Mouse (Mus musculus): ENCODE data around the gene Aip. TPM values are rescaled to one million over a fixed set of nuclear protein-coding genes. Genes with fewer than 3 reads are reported as not detected.

Gene Aip
- polyA plus RNA-seq, 1 experiment from 2014 or later, result 169 TPM

- Histone ChIP-seq H3K36me3 (ENCODE audit: inconsistent target) (peaks cover 35% of the 10 kb centered on the region), H3K27ac (no peak overlapping the region), H3K79me2 (ENCODE audit: inconsistent target) (peaks cover 32% of the 10 kb centered on the region; the same call in 1 of the 2 replicates), H3K4me3 (ENCODE audit: inconsistent target) (no peak overlapping the region)
- 94% methylated on average over 2 of the region's 2 CpGs for WGBS (ENCODE audit: missing documents)
Measured at GRCm38 (mm10) chr19:4118350-4118749, 7.3 kb downstream of the Aip start.

- Histone ChIP-seq H3K79me2 (ENCODE audit: inconsistent target) (peaks cover 32% of the 10 kb centered on the region; the same call in 1 of the 2 replicates), H3K27ac (no peak overlapping the region), H3K36me3 (ENCODE audit: inconsistent target) (peaks cover 41% of the 10 kb centered on the region), H3K4me3 (ENCODE audit: inconsistent target) (no peak overlapping the region)
- 85% methylated on average over 2 of the region's 7 CpGs for WGBS (ENCODE audit: missing documents)
Measured at GRCm38 (mm10) chr19:4117006-4117405, 8.7 kb downstream of the Aip start.

- Histone ChIP-seq H3K4me3 (ENCODE audit: inconsistent target) (no peak overlapping the region), H3K79me2 (ENCODE audit: inconsistent target) (peaks cover 31% of the 10 kb centered on the region; the same call in 1 of the 2 replicates), H3K27ac (no peak overlapping the region), H3K36me3 (ENCODE audit: inconsistent target) (peaks cover 53% of the 10 kb centered on the region)
- 95% methylated on average over 11 of the region's 11 CpGs for WGBS (ENCODE audit: missing documents)
Measured at GRCm38 (mm10) chr19:4115816-4116215, 9.8 kb downstream of the Aip start.

DNA sequence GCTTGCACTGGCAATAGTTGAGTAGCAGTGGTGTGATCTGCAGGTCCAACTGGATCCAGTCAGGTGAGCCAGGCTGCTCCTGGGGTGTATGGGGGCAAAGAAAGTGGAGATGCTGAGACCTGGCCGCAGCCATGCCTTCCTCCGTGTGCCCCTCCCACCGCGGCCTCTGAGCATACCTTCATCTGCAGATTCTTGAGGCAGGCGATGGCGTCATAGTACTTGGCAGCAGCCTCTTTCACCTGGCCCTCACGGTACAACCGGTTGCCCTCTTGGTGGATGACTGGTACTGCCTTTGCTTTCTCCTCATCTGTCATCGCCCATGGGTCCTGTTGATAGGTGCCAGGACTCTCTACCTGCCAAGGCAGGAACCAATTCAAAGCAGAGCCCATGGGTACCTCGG lies 10.5 kb downstream of the Aip start:
- no peak overlapping the region for H3K4me3 ChIP-seq (ENCODE audit: inconsistent target)
- WGBS (ENCODE audit: missing documents), result 96% methylated on average over 10 of the region's 10 CpGs
- peaks cover 24% of the 10 kb centered on the region; the same call in 1 of the 2 replicates for H3K79me2 ChIP-seq (ENCODE audit: inconsistent target)
- no peak overlapping the region for H3K27ac ChIP-seq
- peaks cover 60% of the 10 kb centered on the region for H3K36me3 ChIP-seq (ENCODE audit: inconsistent target)

- Histone ChIP-seq H3K27ac (peak overlapping the region; percentile 95; the same call in 1 of the 2 replicates), H3K4me3 (ENCODE audit: inconsistent target) (no peak overlapping the region), H3K79me2 (ENCODE audit: inconsistent target) (peaks cover 18% of the 10 kb centered on the region; the same call in 1 of the 2 replicates), H3K36me3 (ENCODE audit: inconsistent target) (peaks cover 66% of the 10 kb centered on the region)
- WGBS (ENCODE audit: missing documents), result 90% methylated on average over 10 of the region's 10 CpGs
Measured at GRCm38 (mm10) chr19:4114551-4114950, 11.1 kb downstream of the Aip start.

DNA sequence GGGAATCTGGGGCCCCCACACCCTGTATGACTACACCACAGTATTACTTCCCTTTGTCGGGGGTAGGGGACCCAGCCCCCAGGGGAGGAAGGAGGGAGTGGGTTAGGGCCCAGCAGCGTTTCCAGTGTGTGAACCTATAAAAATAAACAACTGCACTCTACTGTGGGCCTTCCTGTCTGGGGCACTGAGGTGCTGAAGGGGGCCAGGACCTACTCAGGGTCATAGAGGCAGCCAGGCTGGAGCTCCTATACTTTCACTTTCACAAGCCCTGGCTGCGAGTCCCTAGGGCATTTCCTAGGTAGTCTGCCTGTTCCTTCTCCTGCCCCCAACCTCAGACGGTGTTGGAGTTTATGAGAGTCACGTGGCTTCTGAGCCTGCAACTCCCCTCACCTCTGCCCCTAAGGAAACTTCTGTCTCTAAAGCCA lies 11.8 kb downstream of the Aip start:
- Histone ChIP-seq H3K36me3 (ENCODE audit: inconsistent target) (peaks cover 72% of the 10 kb centered on the region), H3K79me2 (ENCODE audit: inconsistent target) (peaks cover 11% of the 10 kb centered on the region; the same call in 1 of the 2 replicates), H3K4me3 (ENCODE audit: inconsistent target) (no peak overlapping the region), H3K27ac (peak overlapping the region; percentile 95)
- WGBS (ENCODE audit: missing documents), result 6% methylated on average over 5 of the region's 5 CpGs

DNA sequence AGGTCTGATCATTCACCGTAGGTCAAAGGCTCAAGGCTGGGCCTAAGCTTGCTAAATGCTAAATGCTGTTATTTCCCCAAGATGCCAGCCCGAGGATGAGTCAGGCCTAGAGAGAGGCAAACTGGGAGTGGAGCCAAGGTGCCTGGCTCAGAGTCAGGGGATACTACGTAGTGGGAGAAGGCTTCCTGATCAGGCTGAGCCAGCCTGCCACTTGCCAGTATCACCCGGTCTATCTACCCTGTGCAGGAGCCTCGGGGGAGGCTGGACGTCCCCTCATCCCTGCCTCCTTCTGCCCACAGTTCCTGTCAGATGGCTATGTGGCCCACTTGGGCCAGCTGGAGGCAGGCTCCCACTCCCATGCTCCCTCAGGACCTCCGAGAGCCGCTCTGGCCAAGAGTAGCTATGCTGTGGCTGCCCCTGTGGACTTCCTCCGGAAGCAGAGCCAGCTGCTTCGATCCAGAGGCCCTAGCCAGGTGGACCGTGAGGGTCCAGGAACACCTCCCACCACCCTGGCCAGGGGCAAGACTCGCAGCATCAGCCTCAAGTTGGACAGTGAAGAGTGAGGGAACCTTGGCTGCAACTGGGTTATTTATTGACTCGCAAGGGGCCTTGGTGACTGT lies 12.4 kb downstream of the Aip start:
- H3K79me2 ChIP-seq (ENCODE audit: inconsistent target), result peaks cover 6% of the 10 kb centered on the region; the same call in 1 of the 2 replicates
- 4% methylated on average over 13 of the region's 13 CpGs for WGBS (ENCODE audit: missing documents)
- peaks cover 77% of the 10 kb centered on the region for H3K36me3 ChIP-seq (ENCODE audit: inconsistent target)
- H3K27ac ChIP-seq, result peak overlapping the region; percentile 95
- no peak overlapping the region for H3K4me3 ChIP-seq (ENCODE audit: inconsistent target)

- WGBS (ENCODE audit: missing documents), result 78% methylated on average over 25 of the region's 26 CpGs
- Histone ChIP-seq H3K79me2 (ENCODE audit: inconsistent target) (no peaks in the 10 kb centered on the region), H3K36me3 (ENCODE audit: inconsistent target) (peaks cover 78% of the 10 kb centered on the region), H3K4me3 (ENCODE audit: inconsistent target) (no peak overlapping the region), H3K27ac (peak overlapping the region; percentile 95)
Measured at GRCm38 (mm10) chr19:4112063-4112960, 13.3 kb downstream of the Aip start.

DNA sequence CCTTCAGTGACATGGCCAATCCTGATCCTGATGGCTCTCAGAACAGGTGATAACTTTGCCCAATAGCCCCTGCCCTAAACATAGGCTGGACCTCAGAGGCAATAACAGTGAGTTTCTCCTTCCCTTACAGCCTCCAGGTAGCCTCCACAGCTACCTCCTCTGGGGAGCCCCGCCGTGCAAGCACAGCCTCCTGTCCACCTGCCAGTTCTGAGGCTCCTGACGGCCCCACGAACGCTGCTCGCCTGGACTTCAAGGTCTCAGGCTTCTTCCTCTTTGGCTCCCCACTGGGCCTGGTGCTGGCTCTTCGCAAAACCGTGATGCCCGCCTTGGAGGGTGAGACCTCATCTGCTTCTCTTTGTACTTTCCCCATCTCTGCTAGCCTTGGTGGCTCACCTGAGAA lies 17.1 kb downstream of the Aip start:
- H3K36me3 ChIP-seq (ENCODE audit: inconsistent target), result peaks cover 84% of the 10 kb centered on the region
- no peaks in the 10 kb centered on the region for H3K79me2 ChIP-seq (ENCODE audit: inconsistent target)
- no peak overlapping the region for H3K27ac ChIP-seq
- H3K4me3 ChIP-seq (ENCODE audit: inconsistent target), result no peak overlapping the region
- WGBS (ENCODE audit: missing documents), result 88% methylated on average over 9 of the region's 9 CpGs

- Histone ChIP-seq H3K79me2 (ENCODE audit: inconsistent target) (no peaks in the 10 kb centered on the region), H3K36me3 (ENCODE audit: inconsistent target) (peaks cover 87% of the 10 kb centered on the region), H3K4me3 (ENCODE audit: inconsistent target) (no peak overlapping the region), H3K27ac (no peak overlapping the region)
- WGBS (ENCODE audit: missing documents), result 93% methylated on average over 14 of the region's 14 CpGs
Measured at GRCm38 (mm10) chr19:4106654-4107053, 19.0 kb downstream of the Aip start.

- Histone ChIP-seq H3K79me2 (ENCODE audit: inconsistent target) (no peaks in the 10 kb centered on the region; the same call in 1 of the 2 replicates), H3K36me3 (ENCODE audit: inconsistent target) (peaks cover 68% of the 10 kb centered on the region), H3K27ac (no peak overlapping the region), H3K4me3 (ENCODE audit: inconsistent target) (no peak overlapping the region)
- 95% methylated on average over 16 of the region's 16 CpGs for WGBS (ENCODE audit: missing documents)
Measured at GRCm38 (mm10) chr19:4104675-4105194, 20.9 kb downstream of the Aip start.

GRCm38 (mm10) chr19:4103792-4104191 lies 21.9 kb downstream of the Aip start:
- 91% methylated on average over 3 of the region's 3 CpGs for WGBS (ENCODE audit: missing documents)
- Histone ChIP-seq H3K27ac (no peak overlapping the region), H3K79me2 (ENCODE audit: inconsistent target) (no peaks in the 10 kb centered on the region; the same call in 1 of the 2 replicates), H3K36me3 (ENCODE audit: inconsistent target) (peaks cover 60% of the 10 kb centered on the region), H3K4me3 (ENCODE audit: inconsistent target) (no peak overlapping the region)

DNA sequence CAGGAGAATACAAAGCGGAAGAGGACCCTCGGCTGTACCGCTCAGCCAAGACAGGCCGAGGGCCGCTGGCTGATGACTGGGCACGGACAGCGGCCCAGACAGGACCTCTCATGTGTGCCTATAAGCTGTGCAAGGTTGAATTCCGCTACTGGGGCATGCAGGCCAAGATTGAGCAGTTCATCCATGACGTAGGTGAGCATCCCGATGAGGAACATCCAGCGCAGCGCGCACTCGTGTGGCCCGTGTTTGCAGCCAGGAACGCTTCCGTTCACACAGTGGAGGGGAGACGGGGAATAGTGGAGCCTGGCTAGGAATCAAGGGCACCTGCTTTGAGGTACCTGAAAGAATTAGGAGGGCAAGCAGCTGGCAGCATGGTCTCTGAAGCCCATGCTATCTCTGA lies 22.4 kb downstream of the Aip start:
- WGBS (ENCODE audit: missing documents), result 92% methylated on average over 18 of the region's 18 CpGs
- Histone ChIP-seq H3K27ac (no peak overlapping the region), H3K36me3 (ENCODE audit: inconsistent target) (peaks cover 55% of the 10 kb centered on the region), H3K79me2 (ENCODE audit: inconsistent target) (no peaks in the 10 kb centered on the region; the same call in 1 of the 2 replicates), H3K4me3 (ENCODE audit: inconsistent target) (no peak overlapping the region)

DNA sequence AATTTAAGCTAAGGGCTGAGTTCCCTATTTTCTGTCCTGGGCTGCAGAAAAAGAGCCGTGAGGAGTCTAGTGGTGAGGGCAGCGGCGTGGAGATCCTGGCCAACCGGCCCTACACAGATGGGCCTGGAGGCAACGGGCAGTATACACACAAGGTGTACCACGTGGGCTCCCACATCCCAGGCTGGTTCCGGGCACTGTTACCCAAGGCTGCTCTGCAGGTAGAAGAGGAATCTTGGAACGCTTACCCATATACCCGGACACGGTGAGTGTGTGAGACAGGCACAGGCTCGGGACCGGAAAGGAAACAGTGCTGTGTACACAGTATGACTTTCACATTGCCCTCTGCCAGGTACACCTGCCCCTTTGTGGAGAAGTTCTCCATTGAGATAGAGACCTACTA lies 23.0 kb downstream of the Aip start:
- WGBS (ENCODE audit: missing documents), result 97% methylated on average over 11 of the region's 12 CpGs
- Histone ChIP-seq H3K36me3 (ENCODE audit: inconsistent target) (peaks cover 51% of the 10 kb centered on the region), H3K4me3 (ENCODE audit: inconsistent target) (no peak overlapping the region)

More for the DNA sequence above, 23.0 kb downstream of the Aip start:
- Histone ChIP-seq H3K27ac (no peak overlapping the region), H3K79me2 (ENCODE audit: inconsistent target) (no peaks in the 10 kb centered on the region; the same call in 1 of the 2 replicates)
